ENCODE assay signal across 20 mouse cellular contexts in genomic region chr10:94551511-94551910, GRCm38 (mm10).
DNase-seq lines count a peak whose midpoint lies in the region; ATAC-seq and TF ChIP-seq lines count a peak whose summit lies in the region.
"Had no signal": no experiment of that assay in that cellular context is flagged by ENCODE, and none has a peak within 500 bp of the region (broad histone marks: within the 10 kb centered on the region; RNA-seq: fewer than 3 reads in every experiment).

No protein-coding gene starts in this region.

- no peaks in the 10 kb centered on the region for H3K36me3 ChIP-seq in heart, embryonic 12.5 days
- H3K36me3 ChIP-seq in intestine, postnatal 0 days (ENCODE audit: control insufficient read depth, insufficient read depth): no peaks in the 10 kb centered on the region
- H3K36me3 ChIP-seq in forebrain, embryonic 15.5 days: no peaks in the 10 kb centered on the region
- H3K36me3 ChIP-seq: hindbrain, embryonic 15.5 days; midbrain, embryonic 10.5 days had no signal

- no peak for ATAC-seq in heart, embryonic 12.5 days (ENCODE audit: insufficient number of reproducible peaks, low FRiP score)
- ATAC-seq in activated CD4-positive, CD25-positive, alpha-beta regulatory T cell, adult 4 months: peak; percentile 28
- ATAC-seq in intestine, postnatal 0 days: no peak
- no peak for ATAC-seq in forebrain, embryonic 15.5 days (replicated peaks)

- no peak overlapping the region for H3K9ac ChIP-seq in heart, embryonic 12.5 days
- 0 out of 2 replicates have a peak overlapping the region, but pooled peaks have one; percentile 13 for H3K9ac ChIP-seq in intestine, postnatal 0 days (ENCODE audit: low read depth, low read length)
- no peak overlapping the region for H3K9ac ChIP-seq in forebrain, embryonic 15.5 days (replicated peaks)
- H3K9ac ChIP-seq: hindbrain, embryonic 15.5 days had no signal

- no peak for DNase-seq in heart, postnatal 10 days
- DNase-seq in CD4-positive helper T cell, adult 2 months (ENCODE audit: low read depth, low spot score): peak; percentile 51
- DNase-seq in testis, postnatal 10 days (ENCODE audit: low spot score): no peak
- DNase-seq in gastrocnemius, adult 8-10 months (ENCODE audit: low spot score in 2 of 2): no peak
- DNase-seq: adrenal gland, postnatal 14 days; cerebellum, adult 11 months; cerebellum, postnatal 36 days; gastrocnemius, postnatal 14 days; kidney, adult 18-20 months; kidney, postnatal 10 days; left cerebral cortex, postnatal 4 days; liver; thymus, postnatal 25 days had no signal

- H3K27me3 ChIP-seq in heart, embryonic 12.5 days (replicated peaks): no peaks in the 10 kb centered on the region
- H3K27me3 ChIP-seq in intestine, postnatal 0 days (replicated peaks; ENCODE audit: control insufficient read depth, insufficient read depth, low read length): no peaks in the 10 kb centered on the region
- no peaks in the 10 kb centered on the region for H3K27me3 ChIP-seq in forebrain, embryonic 15.5 days
- H3K27me3 ChIP-seq: hindbrain, embryonic 15.5 days had no signal

- 84% methylated on average over 6 of the region's 6 CpGs for WGBS in heart, embryonic 12.5 days
- 73% methylated on average over 6 of the region's 6 CpGs for WGBS in intestine, postnatal 0 days
- 87% methylated on average over 6 of the region's 6 CpGs for WGBS in forebrain, embryonic 15.5 days

- no peak overlapping the region for H3K4me2 ChIP-seq in heart, embryonic 12.5 days
- H3K4me2 ChIP-seq in intestine, postnatal 0 days (replicated peaks; ENCODE audit: low read depth): peak overlapping the region; percentile 58
- H3K4me2 ChIP-seq in forebrain, embryonic 15.5 days (replicated peaks): no peak overlapping the region
- H3K4me2 ChIP-seq: heart, embryonic 11.5 days; hindbrain, embryonic 15.5 days had no signal

- TF ChIP-seq CTCF in intestine, postnatal 0 days (IDR thresholded peaks at IDR 0.05; ENCODE audit: low read depth): no peak

- 0 out of 2 replicates have a peak overlapping the region, but pooled peaks have one; percentile 12 for H3K27ac ChIP-seq in heart, embryonic 12.5 days (ENCODE audit: poor library complexity, severe bottlenecking)
- H3K27ac ChIP-seq in intestine, postnatal 0 days (ENCODE audit: low read depth, low read length): peak overlapping the region; percentile 74
- no peak overlapping the region for H3K27ac ChIP-seq in forebrain, embryonic 15.5 days (replicated peaks)
- H3K27ac ChIP-seq: hindbrain, embryonic 15.5 days; midbrain, embryonic 10.5 days had no signal

- no peak overlapping the region for H3K4me3 ChIP-seq in heart, embryonic 12.5 days
- peak overlapping the region; percentile 20; the same call in 1 of the 2 replicates for H3K4me3 ChIP-seq in intestine, postnatal 0 days (ENCODE audit: low read depth, low read length)
- H3K4me3 ChIP-seq in forebrain, embryonic 15.5 days: no peak overlapping the region
- H3K4me3 ChIP-seq: hindbrain, embryonic 15.5 days; midbrain, embryonic 10.5 days had no signal

- H3K4me1 ChIP-seq in heart, embryonic 12.5 days (replicated peaks): peaks cover 30% of the 10 kb centered on the region
- H3K4me1 ChIP-seq in intestine, postnatal 0 days (replicated peaks; ENCODE audit: control insufficient read depth, insufficient read depth, low read length): peaks cover 13% of the 10 kb centered on the region
- no peaks in the 10 kb centered on the region for H3K4me1 ChIP-seq in forebrain, embryonic 15.5 days

- H3K9me3 ChIP-seq in heart, embryonic 12.5 days (replicated peaks): no peaks in the 10 kb centered on the region; the same call in 1 of the 2 replicates
- H3K9me3 ChIP-seq in intestine, postnatal 0 days (ENCODE audit: control insufficient read depth): no peaks in the 10 kb centered on the region
- no peaks in the 10 kb centered on the region for H3K9me3 ChIP-seq in forebrain, embryonic 15.5 days
- H3K9me3 ChIP-seq: hindbrain, embryonic 15.5 days; midbrain, embryonic 10.5 days had no signal

- intact Hi-C loops in heart, postnatal 10 days (cut with DNase I): no loop called here
